Mouse (Mus musculus) brown adipose tissue, adult 24 weeks (tissue): Measurements from ENCODE around the gene Msi1. TPM values are rescaled to one million over a fixed set of nuclear protein-coding genes. Genes with fewer than 3 reads are reported as not detected.

Experiments used
- H3K27ac ChIP-seq: fragments of 200-500 bp; replicated peaks from 2 replicates; pipeline ENCODE4 v1.5.1; 2012; ENCODE audit warnings: low read depth, mild to moderate bottlenecking, low read length
- H3K4me1 ChIP-seq: fragments of 200-500 bp; 2 replicates; pipeline ENCODE4 v1.6.1; 2012; ENCODE audit warnings: low read length, mixed read lengths; ENCODE audit not compliant: control insufficient read depth, insufficient read depth, insufficient read length
- H3K4me3 ChIP-seq: fragments of 200-500 bp; 2 replicates; pipeline ENCODE4 v1.5.1; 2012; ENCODE audit warnings: low read depth, mild to moderate bottlenecking, low read length, moderate library complexity; ENCODE audit not compliant: insufficient read depth
- polyA plus RNA-seq: library from polyadenylated mRNA; stranded (reverse); fragments of >200 nt; gene quantifications from 2 replicates; pipeline ENCODE4 v1.2.4, GENCODE M21; 2012; ENCODE audit not compliant: missing spikeins, insufficient read depth, insufficient read length

Msi1 gene
- polyA plus RNA-seq, 1 experiment, result 1.1 TPM

DNA sequence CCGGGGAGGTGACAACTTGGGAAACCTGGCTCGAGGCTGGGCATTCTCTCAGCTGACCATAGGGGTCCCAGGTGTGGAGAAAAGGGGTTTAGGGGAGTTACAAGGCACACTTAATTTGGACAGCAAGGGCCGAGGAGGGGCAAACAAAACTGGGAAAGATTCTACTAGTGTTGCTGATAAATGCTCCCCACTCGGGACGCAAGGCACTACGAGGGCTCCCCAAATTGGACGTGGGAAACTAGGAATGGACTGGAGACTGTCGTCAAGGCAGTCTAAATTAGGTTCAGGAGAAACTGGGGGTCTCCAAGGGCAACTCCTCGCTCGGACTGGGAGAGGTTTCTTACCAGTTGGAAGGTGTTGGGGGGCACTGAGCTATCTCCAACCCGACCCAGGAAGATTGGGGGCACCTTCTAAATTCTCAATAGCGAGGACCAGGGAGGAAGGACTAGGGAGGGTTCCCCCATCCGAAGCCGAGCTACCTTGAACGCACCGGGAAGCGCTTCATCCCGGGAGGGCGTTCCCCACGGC is 504 bp upstream of the Msi1 start:
- no peak overlapping the region for H3K27ac ChIP-seq
- peak overlapping the region; percentile 36 for H3K4me3 ChIP-seq
- no peaks in the 10 kb centered on the region for H3K4me1 ChIP-seq

DNA sequence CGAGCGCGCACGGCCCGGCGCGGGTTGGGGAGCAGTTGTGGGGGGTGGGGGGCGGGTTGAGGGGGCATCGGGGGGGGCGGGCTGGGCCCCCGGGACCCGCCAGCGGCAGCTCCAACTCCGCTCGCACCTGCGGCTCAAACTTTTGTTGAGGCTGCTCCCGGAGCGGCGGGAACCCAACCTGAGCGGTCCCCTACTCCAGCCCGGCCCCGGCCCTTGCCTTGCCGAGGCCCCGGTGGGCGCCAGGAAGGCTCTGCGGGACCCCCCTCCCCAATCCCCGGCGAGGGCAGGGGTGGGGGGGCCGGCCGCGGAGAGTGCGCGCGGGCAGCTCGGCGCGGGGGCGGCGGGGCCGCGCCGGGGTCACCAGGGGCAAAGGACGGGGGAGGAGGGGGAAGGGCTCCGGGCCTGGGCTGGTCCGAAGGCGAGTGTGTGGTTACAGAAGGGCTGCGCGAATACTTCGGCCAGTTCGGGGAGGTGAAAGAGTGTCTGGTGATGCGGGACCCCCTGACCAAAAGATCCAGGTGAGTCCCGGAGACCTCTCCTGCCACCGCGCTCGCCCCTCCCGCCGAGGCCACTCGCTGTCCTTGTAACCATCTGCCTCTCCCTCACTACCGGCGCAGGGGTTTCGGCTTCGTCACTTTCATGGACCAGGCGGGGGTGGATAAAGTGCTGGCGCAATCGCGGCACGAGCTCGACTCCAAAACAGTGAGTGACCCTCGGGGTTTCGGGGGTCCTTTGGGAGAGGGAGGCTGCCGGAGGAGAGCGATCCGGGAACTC is 975 bp downstream of the Msi1 start:
- H3K4me3 ChIP-seq, result peak overlapping the region; percentile 44
- H3K27ac ChIP-seq, result no peak overlapping the region
- no peaks in the 10 kb centered on the region for H3K4me1 ChIP-seq

DNA sequence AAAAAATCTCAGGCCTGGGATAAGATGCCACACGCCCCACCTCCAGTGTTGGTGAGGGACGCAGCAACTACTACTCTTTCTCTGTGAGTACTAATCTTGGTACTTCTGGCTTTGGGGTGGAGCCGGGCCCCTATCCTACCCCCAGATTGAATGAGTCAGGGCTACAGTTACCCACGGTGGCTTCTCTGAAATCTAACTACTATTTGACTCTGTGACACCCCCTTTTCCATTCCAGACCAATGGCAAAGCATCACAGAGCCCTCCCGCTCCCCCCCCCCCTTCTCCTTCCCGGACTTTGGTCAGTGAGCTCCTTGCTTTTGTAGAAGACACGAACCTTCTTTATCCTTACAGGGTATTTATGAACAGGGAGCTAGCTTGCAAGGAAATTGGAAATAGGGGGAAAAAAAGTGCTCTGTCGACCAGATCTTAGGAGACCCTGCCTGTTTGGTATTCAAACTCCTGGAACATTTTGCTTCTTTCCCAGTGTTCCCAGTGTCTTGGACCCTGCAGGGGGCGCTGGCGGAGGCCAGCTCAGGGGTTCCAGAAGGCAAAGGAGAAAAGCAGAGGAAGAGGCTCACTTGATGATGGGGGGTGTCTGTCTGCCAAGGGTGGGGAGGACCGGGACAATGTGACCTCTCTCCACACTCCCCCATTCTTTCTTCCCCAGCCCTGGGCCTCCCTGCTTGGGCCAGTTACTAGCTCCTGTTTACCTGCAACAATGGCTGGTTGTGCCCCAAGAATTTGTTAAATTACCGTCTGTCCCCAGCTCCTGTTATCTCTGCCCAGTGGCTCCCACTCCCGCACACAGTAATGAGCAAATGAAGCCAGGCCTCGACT is 1.9 kb downstream of the Msi1 start:
- Histone ChIP-seq H3K4me1 (no peaks in the 10 kb centered on the region), H3K27ac (no peak overlapping the region), H3K4me3 (peak overlapping the region; percentile 33; the same call in 1 of the 2 replicates)

DNA sequence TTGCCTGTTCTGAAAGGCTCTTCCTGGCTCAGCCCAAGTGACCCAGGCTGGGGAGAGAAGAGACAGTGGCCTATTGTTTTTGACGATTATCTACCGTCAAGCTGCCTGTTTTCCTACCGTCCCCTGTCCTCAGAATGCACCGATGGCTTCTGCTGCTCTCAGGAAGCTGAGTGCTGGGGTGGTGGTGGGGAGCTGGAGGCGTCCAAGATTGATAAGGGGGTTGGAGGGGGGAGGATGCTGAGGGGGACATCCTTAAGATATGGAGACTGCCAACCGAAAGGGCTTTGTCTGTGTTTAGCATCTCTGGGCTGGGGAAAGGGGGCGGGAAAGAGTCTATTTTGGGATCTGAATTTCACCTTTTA is 2.5 kb downstream of the Msi1 start:
- Histone ChIP-seq H3K4me1 (no peaks in the 10 kb centered on the region), H3K27ac (no peak overlapping the region), H3K4me3 (no peak overlapping the region)

DNA sequence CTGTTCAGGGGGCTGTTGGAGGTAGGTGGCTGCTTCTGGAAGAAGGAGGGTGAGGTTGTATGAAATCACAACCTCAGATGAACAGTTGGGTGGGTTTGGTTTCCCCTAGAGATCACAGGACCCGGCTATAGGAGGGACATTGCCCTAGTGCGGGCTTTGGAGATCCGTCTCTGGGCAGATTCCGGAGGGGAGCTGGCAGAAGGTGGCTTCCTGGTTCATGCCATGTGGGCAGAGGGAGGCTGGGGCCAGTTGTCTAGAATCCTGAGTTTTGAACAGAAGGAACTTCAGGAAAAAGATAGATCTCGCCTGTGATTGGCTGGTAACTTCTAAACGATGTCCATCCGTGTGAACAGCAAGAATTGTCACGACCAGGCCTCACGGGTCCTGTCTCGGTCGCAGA is 3.0 kb downstream of the Msi1 start:
- Histone ChIP-seq H3K4me3 (no peak overlapping the region), H3K27ac (no peak overlapping the region), H3K4me1 (no peaks in the 10 kb centered on the region)

DNA sequence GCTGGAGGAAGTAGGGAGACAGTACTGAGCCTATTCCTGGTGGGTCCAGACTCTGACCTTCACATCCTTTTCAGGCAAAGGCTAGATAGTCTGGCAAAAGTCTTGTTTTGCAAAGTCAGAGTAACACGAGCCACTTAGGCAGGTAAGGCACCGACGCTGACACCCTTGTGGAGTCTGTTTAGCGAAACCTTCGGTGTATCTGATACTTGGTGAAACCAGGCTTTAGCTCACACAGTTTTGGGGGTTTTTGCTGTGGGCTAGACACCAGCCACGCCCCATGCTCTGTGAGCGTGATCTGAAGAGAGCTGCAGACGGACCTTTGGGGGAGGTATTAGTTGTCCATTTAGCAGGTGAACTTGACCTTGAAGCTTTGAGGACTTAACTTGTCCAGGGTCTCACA is 3.8 kb downstream of the Msi1 start:
- Histone ChIP-seq H3K4me3 (no peak overlapping the region), H3K27ac (no peak overlapping the region), H3K4me1 (no peaks in the 10 kb centered on the region)

DNA sequence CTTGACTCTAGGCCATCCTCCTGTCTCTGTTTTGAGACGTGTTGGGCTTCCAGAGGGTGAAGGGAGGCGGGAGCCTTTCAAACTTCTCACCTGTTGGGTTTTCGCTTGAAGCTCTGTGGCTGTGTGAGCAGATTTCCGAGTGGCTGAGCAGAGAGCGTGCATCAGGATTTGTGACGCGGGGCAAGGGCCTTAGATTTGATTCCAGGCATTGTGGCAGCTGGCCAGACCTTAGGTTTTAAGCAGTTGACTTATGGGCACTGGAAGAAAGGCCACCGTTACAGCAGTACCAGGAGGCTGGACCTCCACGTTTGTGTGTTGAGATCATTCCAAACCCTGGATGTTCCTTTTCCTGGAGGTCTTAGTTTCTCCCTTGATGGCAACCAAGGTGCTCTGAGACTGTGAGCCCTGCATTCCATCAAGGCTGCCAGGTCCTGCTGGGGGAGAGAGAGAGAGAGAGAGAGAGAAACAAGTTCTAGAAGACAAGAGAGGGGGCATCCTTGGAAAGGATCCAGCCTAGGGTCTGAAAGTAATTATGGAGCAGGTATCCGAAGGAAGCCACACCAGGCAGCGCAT is 5.0 kb downstream of the Msi1 start:
- Histone ChIP-seq H3K4me1 (no peaks in the 10 kb centered on the region), H3K4me3 (no peak overlapping the region), H3K27ac (no peak overlapping the region)

DNA sequence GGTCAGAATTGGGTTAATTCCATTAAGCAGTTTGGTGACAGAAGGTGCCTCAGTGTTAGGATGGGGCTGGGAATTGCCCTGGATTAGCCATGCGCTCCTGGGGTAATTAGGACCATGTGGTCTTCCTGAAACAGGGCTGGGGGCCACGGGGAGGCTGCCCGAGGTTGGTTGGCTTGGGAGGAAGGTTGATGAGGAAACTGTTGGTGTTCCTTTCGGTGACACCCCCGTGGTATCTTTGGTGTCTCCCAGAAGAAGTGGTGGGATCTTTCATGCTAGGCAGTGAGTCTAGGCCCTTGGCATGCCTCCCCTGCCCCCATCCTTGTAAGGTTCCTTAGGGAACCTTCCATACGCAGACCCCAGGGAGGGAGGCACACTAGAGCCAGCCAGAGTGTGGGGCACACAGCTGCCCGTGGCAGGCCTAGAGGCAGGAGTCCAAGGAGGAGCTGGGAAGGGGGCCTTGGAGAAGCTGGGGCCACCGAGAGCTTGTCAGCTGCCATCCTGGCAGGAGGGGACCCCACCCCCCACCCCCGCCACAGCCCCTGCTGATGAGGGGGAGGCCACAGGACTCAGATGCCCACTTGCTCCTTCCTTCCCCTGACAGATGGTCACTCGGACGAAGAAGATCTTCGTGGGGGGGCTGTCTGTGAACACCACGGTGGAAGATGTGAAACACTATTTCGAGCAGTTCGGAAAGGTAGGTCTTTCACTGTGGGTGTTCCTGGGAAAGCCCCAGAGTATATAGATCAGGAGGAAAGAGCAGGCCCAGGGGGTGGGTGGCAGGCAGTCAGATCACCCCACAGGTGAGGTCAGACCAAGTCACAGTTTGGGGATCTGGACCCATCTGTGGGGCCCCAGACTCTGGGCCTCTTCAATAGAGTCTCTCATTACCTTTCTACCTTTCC is 5.7 kb downstream of the Msi1 start:
- H3K27ac ChIP-seq, result no peak overlapping the region
- no peaks in the 10 kb centered on the region for H3K4me1 ChIP-seq
- H3K4me3 ChIP-seq, result no peak overlapping the region

DNA sequence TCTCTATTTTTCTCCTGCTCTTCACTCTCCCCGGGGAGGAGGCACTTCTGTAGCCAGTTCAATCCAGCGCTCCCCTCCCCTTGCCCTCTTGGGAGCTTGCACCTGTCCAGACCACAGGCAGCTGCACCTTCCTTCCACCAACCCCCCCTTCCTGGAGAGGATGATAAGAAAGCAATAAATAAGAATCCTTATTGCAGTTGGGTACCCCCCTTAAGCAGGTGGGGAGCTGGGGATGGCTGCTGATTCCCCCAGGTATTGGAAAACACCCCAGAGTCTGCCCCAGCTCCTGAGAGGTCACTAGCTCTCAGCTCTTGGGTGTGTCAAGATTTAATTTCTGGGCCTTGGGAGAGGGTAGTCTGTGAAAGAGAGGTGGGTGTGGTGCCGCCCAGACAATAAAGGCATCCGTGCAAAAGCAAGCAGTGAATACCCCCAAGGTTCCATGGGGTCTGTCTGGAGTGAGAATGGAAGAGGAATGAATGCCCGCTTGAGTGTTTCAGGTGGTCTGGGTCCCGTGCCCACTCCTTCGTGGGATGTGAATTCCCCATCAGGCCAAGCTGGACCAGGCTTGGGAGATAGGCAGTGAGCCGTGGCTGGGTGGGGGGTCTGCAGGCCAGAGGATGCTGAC is 6.5 kb downstream of the Msi1 start:
- Histone ChIP-seq H3K27ac (no peak overlapping the region), H3K4me3 (peak overlapping the region; percentile 28; the same call in 1 of the 2 replicates), H3K4me1 (no peaks in the 10 kb centered on the region)

DNA sequence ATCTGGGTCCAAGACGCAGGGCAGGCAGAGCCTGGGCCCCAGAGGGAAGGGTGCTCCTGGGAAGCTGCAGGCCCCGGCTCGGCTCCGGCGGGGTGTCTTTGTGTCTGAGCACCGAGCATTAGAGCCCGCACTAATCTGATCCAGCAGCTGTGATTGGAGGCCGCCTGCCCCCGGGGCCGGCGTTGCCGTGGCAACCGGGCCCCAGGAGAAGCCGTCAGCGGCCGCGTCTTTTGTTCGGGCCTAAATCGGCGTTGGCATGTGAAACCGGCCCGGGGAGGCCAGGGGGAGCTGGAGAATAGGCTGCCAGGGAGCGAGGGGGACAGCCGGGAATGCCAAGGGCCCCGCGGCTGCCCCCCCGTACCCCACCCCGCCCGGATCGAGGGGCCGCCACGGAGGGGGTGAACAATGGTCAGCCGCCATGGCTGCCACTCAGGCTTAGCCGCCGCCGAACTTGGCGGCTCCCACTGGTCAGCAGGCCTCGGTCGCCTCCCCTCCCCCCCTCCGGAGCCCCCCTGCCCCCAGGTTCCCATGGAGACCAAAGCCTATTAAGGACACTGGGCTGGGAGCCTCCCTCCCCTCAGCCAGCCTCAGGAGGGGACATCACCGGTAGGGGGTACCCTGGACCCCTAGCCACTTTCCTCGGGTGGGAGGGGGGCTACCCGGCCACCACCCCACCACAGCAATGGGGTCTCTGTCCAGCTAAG is 7.2 kb downstream of the Msi1 start:
- Histone ChIP-seq H3K4me3 (peak overlapping the region; percentile 28; the same call in 1 of the 2 replicates), H3K4me1 (no peaks in the 10 kb centered on the region), H3K27ac (no peak overlapping the region)

DNA sequence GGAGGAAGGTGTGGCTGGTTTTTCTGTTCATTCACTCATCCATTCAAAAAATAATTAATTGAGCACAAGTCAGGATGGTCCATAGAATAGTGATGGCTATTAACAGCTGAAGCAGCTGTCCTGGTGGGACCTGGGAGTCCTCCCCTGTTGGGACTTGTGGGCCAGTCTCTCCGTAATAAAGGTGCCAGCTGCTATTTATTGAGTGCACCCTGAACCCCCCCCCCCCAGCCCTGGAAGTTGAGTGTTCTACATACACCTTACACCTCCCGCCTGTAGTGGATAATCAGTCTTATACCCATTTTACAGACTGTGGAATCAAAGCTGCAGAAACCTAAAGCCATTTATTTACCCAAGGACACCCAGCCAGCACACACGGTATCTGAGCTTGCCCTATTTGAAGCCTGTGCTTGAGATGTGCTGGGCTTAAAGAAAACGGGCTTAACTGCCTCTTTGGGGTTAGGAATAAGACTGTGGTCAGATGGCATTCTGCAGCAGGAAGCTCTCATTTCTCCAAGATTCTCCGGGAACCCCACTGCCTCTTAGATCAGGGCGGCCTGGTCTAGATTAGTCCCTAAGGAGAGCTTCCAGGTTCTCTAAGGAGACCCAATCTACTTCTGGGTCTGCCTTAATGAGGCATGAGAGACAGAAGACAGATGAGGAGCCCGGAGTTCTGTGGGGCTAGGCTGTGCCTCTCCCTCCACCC is 8.0 kb downstream of the Msi1 start:
- no peak overlapping the region for H3K4me3 ChIP-seq
- no peaks in the 10 kb centered on the region for H3K4me1 ChIP-seq
- H3K27ac ChIP-seq, result no peak overlapping the region

DNA sequence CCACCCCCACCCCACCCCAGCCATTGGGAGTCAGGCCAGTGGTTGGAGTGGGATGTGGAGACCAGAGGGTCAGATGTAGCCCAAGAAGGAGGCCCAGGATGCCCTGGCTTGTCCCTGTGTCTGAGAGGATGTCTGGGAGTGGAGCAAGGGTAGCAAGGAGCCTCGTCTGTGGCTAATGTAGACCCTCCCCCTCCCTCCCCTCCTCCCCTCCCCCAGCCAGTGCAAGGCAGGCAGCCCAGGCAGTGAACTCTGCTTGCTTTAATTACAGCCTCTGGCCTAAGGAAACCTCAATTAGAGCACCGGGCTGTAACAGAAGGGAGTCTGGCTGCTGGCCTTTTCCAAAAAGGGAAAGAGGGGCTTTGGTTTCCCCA is 8.5 kb downstream of the Msi1 start:
- no peaks in the 10 kb centered on the region for H3K4me1 ChIP-seq
- no peak overlapping the region for H3K4me3 ChIP-seq
- H3K27ac ChIP-seq, result no peak overlapping the region

DNA sequence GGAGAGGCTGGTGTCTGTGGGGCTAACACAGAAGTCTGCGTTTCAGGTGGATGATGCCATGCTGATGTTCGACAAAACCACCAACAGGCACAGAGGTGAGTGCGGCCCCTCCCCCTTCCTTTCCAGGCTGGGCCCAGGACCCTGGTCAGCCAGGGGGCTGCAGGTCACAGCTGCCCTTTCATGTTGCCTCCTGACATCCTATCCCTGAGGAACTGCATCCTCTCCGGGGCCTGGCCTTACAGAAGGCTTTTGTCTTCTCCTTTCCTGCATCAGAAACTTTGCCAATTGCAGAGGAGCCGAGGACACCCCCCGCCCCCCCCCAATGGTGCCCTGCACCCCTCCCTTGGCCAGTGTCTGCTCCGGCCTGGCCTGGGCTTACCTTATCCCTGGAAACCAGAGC is 9.3 kb downstream of the Msi1 start:
- H3K4me1 ChIP-seq, result no peaks in the 10 kb centered on the region
- no peak overlapping the region for H3K27ac ChIP-seq
- no peak overlapping the region for H3K4me3 ChIP-seq
